Mouse (Mus musculus) liver, embryonic 14.5 days (tissue): Measurements from ENCODE around the gene Nup85.

ENCODE experiments used
- CTCF ChIP-seq: IDR thresholded peaks from 2 replicates; pipeline ENCODE4 v1.5.1; 2016; ENCODE audit warnings: antibody characterized with exemption, low read depth, control low read depth
- EP300 ChIP-seq: IDR thresholded peaks from 2 replicates; pipeline ENCODE4 v1.6.1; 2016; ENCODE audit warnings: antibody characterized with exemption, low read depth

DNA sequence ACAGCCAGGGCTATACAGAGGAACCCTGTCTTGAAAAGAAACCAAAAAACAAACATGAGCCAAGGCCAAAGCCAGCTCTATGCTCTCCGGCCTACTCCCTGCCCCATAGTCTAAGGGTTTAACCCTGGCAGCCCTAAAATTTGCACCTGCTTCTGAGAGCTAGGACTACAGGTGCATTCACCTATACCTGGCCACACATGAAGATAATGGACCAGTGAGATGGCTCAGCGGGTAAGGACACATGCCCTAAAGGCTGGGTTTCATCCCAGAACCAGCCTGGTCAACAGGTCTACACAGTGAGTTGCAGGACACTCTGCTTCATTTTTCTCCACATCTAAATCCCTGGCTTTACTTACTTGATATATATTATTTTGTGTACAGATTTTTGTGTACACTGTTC, 42.0 kb upstream of the Nup85 start:
- TF ChIP-seq CTCF (no peak), EP300 (no peak)
